Mouse (Mus musculus) testis, adult 2 months (tissue): ENCODE data around the gene Scarb2. TPM values are rescaled to one million over a fixed set of nuclear protein-coding genes. Genes with fewer than 3 reads are reported as not detected.

Source experiments
- H3K27ac ChIP-seq: fragments of 200-500 bp; 2 replicates; pipeline ENCODE4 v1.5.1; 2012; ENCODE audit warnings: low read depth, low read length; ENCODE audit not compliant: control insufficient read depth, insufficient read depth
- H3K27me3 ChIP-seq: fragments of 200-500 bp; 2 replicates; pipeline ENCODE4 v1.6.1; 2012; ENCODE audit warnings: mild to moderate bottlenecking, low read length, moderate library complexity; ENCODE audit not compliant: control insufficient read depth, insufficient read depth
- H3K36me3 ChIP-seq: fragments of 200-500 bp; 2 replicates; pipeline ENCODE4 v1.6.1; 2012; ENCODE audit warnings: mild to moderate bottlenecking, low read length; ENCODE audit not compliant: control insufficient read depth, insufficient read depth
- H3K4me1 ChIP-seq: fragments of 200-500 bp; 2 replicates; pipeline ENCODE4 v1.6.1; 2012; ENCODE audit warnings: low read length; ENCODE audit not compliant: control insufficient read depth, insufficient read depth
- H3K4me3 ChIP-seq: fragments of 200-500 bp; 2 replicates; pipeline ENCODE4 v1.5.1; 2012; ENCODE audit warnings: low read depth, mild to moderate bottlenecking, low read length, moderate library complexity, mixed read lengths; ENCODE audit not compliant: control insufficient read depth
- CTCF ChIP-seq: fragments of 200-500 bp; IDR thresholded peaks from 2 replicates; pipeline ENCODE4 v1.5.1; 2012; ENCODE audit warnings: low read depth, mild to moderate bottlenecking, inconsistent platforms, low read length, moderate library complexity; ENCODE audit not compliant: control insufficient read depth, insufficient read depth, insufficient replicate concordance
- POLR2A ChIP-seq: fragments of 200-500 bp; IDR thresholded peaks from 2 replicates; pipeline ENCODE4 v1.6.1; 2012; ENCODE audit warnings: low read depth, mild to moderate bottlenecking, inconsistent platforms, low read length, moderate library complexity; ENCODE audit not compliant: control insufficient read depth
- polyA plus RNA-seq: library from polyadenylated mRNA; depleted of rRNA; stranded (reverse); fragments of >200 nt; gene quantifications from 2 replicates; pipeline ENCODE4 v1.2.3, GENCODE M21; 2012

Scarb2 gene
- polyA plus RNA-seq, 1 experiment = 4.3 TPM

DNA sequence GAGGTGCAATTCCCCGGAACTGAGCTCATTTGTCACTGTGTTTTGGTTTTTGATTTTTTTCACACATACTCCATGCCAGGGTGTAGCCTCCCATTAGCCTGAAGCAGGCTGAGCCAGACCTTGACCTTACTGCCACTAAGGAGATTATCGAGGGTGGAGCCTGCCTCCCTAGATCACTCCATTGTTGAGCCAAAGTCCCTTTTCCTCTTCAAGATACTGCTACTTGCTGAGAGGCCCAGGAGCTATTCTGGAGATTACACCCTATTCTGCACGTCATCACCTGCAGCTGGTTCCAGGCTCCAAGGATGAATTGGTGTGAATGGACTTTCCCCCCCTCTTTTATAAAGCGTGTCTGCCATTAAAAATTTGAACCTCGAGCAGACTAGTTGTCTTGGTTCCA is 5.4 kb upstream of the Scarb2 start:
- Histone ChIP-seq H3K4me3 (no peak overlapping the region), H3K27ac (no peak overlapping the region), H3K36me3 (no peaks in the 10 kb centered on the region), H3K4me1 (no peaks in the 10 kb centered on the region), H3K27me3 (no peaks in the 10 kb centered on the region)
- TF ChIP-seq POLR2A (no peak), CTCF (no peak)

DNA sequence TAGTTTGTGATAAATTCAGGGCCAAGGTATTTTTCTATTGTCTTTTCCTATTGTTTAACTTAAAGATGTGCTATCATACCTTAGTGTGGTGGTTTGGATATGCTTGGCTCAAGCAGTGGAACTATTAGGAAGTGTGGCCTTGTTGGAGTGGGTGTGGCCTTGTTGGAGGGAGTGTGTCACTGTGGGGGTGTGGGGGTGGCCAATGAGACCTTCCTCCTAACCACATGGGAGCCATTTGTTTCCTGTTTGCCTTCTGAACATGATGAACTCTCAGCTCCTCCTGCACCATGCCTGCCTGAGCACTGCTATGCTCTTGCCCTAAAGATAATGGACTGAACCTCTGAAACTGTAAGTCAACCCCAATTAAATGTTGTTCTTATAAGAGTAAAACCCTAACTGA is 4.6 kb upstream of the Scarb2 start:
- no peak overlapping the region for H3K4me3 ChIP-seq
- TF ChIP-seq POLR2A (no peak), CTCF (no peak)
- H3K27me3 ChIP-seq = no peaks in the 10 kb centered on the region
- H3K27ac ChIP-seq = no peak overlapping the region
- no peaks in the 10 kb centered on the region for H3K4me1 ChIP-seq
- H3K36me3 ChIP-seq = no peaks in the 10 kb centered on the region

DNA sequence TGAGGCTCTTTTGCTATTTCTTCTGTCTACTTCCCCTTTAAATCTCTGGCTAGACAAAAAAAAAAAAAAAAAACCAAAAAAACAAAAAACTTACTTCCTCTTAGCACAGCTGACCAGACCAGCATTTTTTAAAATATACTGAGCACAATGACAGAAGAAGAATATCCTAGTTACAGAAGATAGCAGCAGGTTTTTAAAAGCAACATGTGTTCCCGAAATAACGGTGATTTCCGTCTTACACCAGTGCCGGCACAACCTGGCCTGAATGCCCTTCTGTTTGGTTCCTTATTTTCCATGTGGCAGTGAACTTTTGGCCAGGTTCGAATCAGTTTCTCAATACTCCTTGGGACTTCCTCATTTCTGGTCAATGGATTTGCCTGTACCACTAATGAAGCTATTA is 2.2 kb upstream of the Scarb2 start:
- no peak overlapping the region for H3K27ac ChIP-seq
- H3K4me3 ChIP-seq = no peak overlapping the region
- TF ChIP-seq CTCF (no peak), POLR2A (no peak)
- H3K36me3 ChIP-seq = no peaks in the 10 kb centered on the region
- H3K4me1 ChIP-seq = no peaks in the 10 kb centered on the region; the same call in none of the 2 replicates
- H3K27me3 ChIP-seq = no peaks in the 10 kb centered on the region

DNA sequence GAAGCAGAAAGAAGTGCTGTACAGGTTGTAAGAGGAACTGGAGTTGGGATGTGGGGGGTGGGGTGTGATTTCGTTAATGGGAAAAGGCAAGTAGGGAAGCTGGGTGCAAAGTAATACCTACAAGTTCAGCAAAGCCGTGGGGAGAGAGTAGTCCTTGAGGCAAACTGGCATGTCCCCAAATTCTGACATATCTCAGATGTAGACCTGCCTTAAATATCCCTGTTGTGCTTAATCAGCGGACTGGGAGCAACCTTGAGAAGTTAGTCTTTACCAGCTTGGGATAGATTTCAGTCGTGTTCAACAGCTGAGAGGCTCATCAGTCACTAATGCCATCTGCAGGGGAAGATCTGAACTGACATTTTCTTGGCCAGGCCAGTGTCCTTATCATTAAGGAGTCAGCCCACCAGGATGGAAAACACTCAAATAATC is 318 bp downstream of the Scarb2 start:
- TF ChIP-seq POLR2A = no peak
- TF ChIP-seq CTCF = no peak
- H3K27ac ChIP-seq = no peak overlapping the region

DNA sequence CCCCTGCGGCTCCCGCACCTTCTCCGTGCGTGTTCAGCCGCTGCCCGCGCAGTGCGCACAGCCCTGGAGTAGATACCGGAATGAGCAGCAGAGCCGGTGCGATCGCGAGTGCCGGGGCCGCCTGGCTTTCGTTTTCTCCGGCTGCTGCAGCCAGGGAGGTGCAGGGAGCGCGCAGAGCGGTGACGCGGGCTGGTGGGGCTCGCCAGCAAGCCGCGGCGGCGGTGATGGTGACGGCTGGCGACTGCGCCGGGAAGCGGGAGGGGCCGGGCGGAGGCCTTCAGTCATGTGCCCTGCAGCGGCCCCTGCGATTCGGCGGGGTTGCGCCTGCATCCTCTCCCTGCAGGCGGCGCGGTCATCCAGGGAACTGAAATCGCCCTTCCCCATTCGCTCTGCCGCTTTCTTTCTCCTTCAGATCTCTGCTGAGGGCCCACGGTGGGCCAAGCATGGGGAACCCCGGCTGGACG is 1.2 kb downstream of the Scarb2 start:
- H3K36me3 ChIP-seq = no peaks in the 10 kb centered on the region
- no peaks in the 10 kb centered on the region; the same call in none of the 2 replicates for H3K4me1 ChIP-seq
- H3K27ac ChIP-seq = peak overlapping the region; percentile 59
- H3K4me3 ChIP-seq = peak overlapping the region; percentile 70
- no peaks in the 10 kb centered on the region for H3K27me3 ChIP-seq
- peak; percentile 28; the same call in 1 of the 2 replicates for TF ChIP-seq CTCF
- no peak for TF ChIP-seq POLR2A

More for the DNA sequence above, 318 bp downstream of the Scarb2 start:
- Histone ChIP-seq H3K36me3 (no peaks in the 10 kb centered on the region), H3K27me3 (no peaks in the 10 kb centered on the region), H3K4me1 (no peaks in the 10 kb centered on the region; the same call in none of the 2 replicates), H3K4me3 (no peak overlapping the region)

DNA sequence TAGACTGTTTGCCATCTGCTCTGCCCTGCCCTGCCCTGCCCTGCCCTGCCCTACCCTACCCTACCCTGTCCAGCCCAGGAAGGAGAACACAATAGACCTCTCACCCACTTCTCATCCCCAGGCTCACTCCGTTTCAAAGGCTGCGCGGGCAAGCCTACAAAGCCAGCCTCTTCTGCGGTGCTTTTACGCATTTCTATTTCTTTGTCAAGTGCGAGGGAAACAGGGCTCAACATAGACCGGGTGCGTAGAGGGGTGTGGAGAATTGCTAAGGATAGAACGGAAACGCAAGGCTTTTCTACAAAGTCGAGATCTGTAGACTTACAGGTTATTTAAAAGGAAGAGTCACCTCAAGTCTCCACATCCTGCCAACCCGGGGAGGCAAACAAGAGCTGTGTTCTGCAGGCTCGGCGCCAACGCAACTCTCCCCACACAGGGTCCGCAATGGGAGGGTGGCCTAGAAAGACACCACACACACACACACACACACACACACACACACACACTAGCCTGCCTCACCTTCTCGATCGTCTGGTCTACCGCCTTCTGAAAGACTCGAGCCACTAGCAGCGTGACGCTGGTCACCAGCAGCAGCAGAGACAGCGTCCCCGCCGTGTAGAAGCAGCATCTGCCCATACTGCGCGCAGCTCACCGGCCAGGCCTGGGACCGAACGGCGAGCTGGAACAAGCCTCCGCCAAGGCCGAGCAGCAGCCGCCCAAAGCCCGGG is 1.8 kb downstream of the Scarb2 start:
- Histone ChIP-seq H3K27me3 (no peaks in the 10 kb centered on the region), H3K4me1 (no peaks in the 10 kb centered on the region; the same call in none of the 2 replicates), H3K27ac (peak overlapping the region; percentile 34), H3K36me3 (no peaks in the 10 kb centered on the region), H3K4me3 (peak overlapping the region; percentile 70)
- TF ChIP-seq CTCF (no peak), POLR2A (no peak)

DNA sequence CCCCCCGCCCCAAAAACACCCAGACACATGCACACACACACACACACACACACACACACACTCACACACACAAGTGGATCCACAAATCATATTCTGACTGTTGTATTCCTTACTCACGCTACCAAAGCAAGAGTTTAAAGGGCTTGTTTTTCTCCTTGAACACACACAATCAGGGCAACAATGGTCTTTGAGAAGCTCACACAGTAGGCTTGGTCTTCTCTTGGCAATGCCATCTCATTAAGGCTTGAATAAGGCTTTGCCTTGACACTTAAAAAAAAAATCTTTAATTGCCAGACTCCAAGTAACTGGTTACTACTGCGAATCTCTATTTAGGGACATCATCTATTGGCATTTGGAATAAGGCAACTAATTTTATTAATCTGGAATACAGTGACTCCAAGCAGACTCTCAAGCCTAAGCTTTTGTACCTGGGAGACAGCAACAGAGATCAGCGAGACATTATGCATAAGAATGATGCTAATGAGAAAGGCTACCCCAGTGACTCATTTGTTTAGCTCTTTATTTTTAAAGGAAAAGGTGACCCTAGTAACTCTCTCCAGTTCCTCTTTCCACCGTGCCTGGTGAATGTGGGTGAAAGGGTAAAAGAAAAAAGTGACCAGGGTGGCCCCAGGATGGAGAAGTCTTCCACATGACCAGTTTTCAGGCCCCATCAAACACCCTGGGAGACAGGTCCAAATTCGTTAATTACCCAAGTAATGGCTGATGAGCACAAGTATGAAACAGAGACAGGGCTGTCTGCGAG is 2.6 kb downstream of the Scarb2 start:
- H3K36me3 ChIP-seq = no peaks in the 10 kb centered on the region
- no peaks in the 10 kb centered on the region; the same call in none of the 2 replicates for H3K4me1 ChIP-seq
- H3K27me3 ChIP-seq = no peaks in the 10 kb centered on the region
- H3K4me3 ChIP-seq = no peak overlapping the region; the same call in 1 of the 2 replicates
- no peak overlapping the region for H3K27ac ChIP-seq
- TF ChIP-seq POLR2A = no peak
- TF ChIP-seq CTCF = no peak
